In the genomic region with DNA sequence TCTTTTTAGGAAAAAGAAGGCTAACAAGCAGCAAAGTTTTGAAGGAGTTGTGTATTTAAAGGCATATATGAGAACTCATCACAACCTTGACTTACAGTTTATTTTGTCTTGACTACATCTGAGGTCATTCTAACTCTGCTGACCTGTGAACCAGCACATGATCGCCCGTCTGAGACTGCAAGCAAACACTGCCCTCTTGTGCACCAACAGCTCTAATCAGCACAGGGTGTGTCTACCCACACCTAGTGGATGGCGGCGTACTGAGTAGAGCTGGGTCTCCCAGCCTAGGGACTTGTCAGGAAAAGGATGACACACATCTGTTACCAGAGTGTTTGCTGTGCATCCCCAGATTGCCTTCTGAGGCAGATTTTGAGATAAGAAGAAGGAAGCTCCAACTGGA, we compare ENCODE assay signal across 9 mouse cellular contexts. TPM values are rescaled to one million over a fixed set of nuclear protein-coding genes. Genes with fewer than 3 reads are reported as not detected.
DNase-seq lines count a peak whose midpoint lies in the region; ATAC-seq lines count a peak whose summit lies in the region.
"Had no signal": no experiment of that assay in that cellular context is flagged by ENCODE, and none has a peak within 500 bp of the region (broad histone marks: within the 10 kb centered on the region; RNA-seq: fewer than 3 reads in every experiment).

No protein-coding gene starts in this region.

- H3K27ac ChIP-seq in heart, embryonic 14.5 days (replicated peaks in 1 of 2; ENCODE audit: control insufficient read depth in 1 of 2, insufficient read depth in 1 of 2, low read depth in 2 of 2, low read length in 2 of 2) = no peak overlapping the region
- H3K27ac ChIP-seq: limb, embryonic 12.5 days had no signal

- no peak overlapping the region for H3K4me2 ChIP-seq in heart, embryonic 14.5 days (ENCODE audit: low read length)
- H3K4me2 ChIP-seq: limb, embryonic 12.5 days had no signal

- DNase-seq in cerebellum, adult 18-20 months = peak; percentile 20 to 27
- DNase-seq in cerebellum, adult 11-12 months = no peak
- DNase-seq in thymus, postnatal 4 days = peak; percentile 35
- DNase-seq in thymus, postnatal 25 days = no peak
- peak; percentile 66 to 76 for DNase-seq in kidney, postnatal 4 days
- peak; percentile 13 for DNase-seq in retina, postnatal 7 days (ENCODE audit: low read depth, low spot score)
- DNase-seq in layer of hippocampus, adult 9-10 months (ENCODE audit: low spot score) = no peak

- H3K4me1 ChIP-seq in heart, embryonic 14.5 days (ENCODE audit: control insufficient read depth in 2 of 2, insufficient read depth in 2 of 2, low read length in 2 of 2) = peaks cover 6% of the 10 kb centered on the region in 2 experiments

- peak; percentile 49; the same call in 1 of the 2 replicates for ATAC-seq in heart, embryonic 14.5 days (ENCODE audit: insufficient number of reproducible peaks, insufficient read depth, low FRiP score, low read depth)

- no peak overlapping the region for H3K4me3 ChIP-seq in heart, embryonic 14.5 days (ENCODE audit: control insufficient read depth in 1 of 2, insufficient read depth in 1 of 2, low read depth in 1 of 2, low read length in 2 of 2)
- H3K4me3 ChIP-seq: limb, embryonic 12.5 days had no signal

- H3K9ac ChIP-seq in heart, embryonic 14.5 days (ENCODE audit: low read length) = no peak overlapping the region
- H3K9ac ChIP-seq: limb, embryonic 12.5 days had no signal

- no peaks in the 10 kb centered on the region for H3K27me3 ChIP-seq in heart, embryonic 14.5 days (ENCODE audit: control insufficient read depth, insufficient read depth, low read length)
- H3K27me3 ChIP-seq: limb, embryonic 12.5 days had no signal

- no peaks in the 10 kb centered on the region for H3K36me3 ChIP-seq in heart, embryonic 14.5 days (ENCODE audit: control insufficient read depth, insufficient read depth, low read length)

- 13% methylated on average over 4 of the region's 4 CpGs for WGBS in heart, embryonic 14.5 days

- H3K9me3 ChIP-seq in heart, embryonic 14.5 days (ENCODE audit: control insufficient read depth, low read length) = no peaks in the 10 kb centered on the region
- H3K9me3 ChIP-seq: limb, embryonic 12.5 days had no signal

RNA-seq across cellular contexts. Expression of a gene that starts 15.1 kb away (rescaled TPM):
- 19.2 and 19.7 TPM in 2 replicates for polyA plus RNA-seq in heart, embryonic 14.5 days (2014; fragmentation: Nextera tagmentation; extraction: Ambion mirVana)

RNA-seq across cellular contexts. Expression of a gene that starts 34.0 kb away (rescaled TPM):
- polyA plus RNA-seq in heart, embryonic 14.5 days (2014; fragmentation: Nextera tagmentation; extraction: Ambion mirVana) = 68.9 and 72.2 TPM in 2 replicates

Comparison
In these comparisons a context has a peak if more than half of its experiments do, and no peak if none do; other contexts are left out.
1. DNase-seq: peak in cerebellum, adult 18-20 months (2 of 2), thymus, postnatal 4 days (single experiment), kidney, postnatal 4 days (2 of 2) and retina, postnatal 7 days (single experiment); none in cerebellum, adult 11-12 months (single experiment), thymus, postnatal 25 days (single experiment) and layer of hippocampus, adult 9-10 months (single experiment).